Mouse (Mus musculus) c-Kit-positive CD71-positive TER-119-negative erythroid progenitor cells, embryonic 14.5 days (primary cell): ENCODE results near the gene Col5a1.

Source experiments
- DNase-seq: peaks from one replicate; pipeline ENCODE4 v3.0.0-alpha.2; 2013; ENCODE audit warnings: low read depth

The Col5a1 gene

DNA sequence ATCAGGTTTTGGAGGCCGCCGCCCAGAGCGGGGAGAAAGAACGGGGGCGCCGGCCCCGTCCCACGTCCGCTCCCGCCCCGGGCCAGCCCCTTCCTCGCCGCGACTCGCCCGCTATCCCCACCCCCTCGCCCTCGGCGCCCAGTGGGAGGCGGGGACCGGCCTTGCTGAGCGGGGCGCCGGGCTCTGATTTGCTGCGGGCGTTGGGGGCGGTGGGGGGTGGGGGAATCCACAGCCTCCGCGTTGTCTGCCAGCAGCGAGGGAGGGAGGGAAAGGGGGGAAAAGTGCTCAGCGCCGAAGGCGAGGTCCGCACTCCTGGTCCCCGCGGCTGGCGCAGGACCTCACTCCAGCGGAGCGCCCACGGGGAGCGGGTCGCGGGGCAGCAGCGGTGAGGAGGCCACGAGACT is at the start of gene Col5a1:
TSS of gene Col5a1 (plus strand) at position 278 of the 404 bp plus-strand sequence.
- DNase-seq: no peak

DNA sequence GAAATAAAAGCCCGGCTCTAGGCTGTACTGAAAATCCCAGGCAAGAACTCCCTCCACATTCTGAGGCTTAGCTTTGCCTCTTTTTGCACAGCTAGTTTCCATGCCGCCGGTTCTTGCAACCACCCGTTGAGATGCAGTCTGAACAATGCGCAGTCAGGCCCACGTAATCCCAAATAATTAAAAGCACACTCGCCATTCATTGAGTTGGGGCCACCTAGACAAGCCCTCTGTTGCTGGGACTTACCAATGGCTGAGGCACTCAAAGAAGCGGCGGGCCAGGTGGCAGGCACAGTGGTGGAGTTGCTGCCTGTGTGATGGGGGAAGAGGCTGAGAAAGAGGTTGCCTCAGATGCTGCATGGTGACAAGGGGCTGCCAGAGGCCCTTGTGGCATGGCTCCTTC is 48.1 kb upstream of the Col5a1 start:
- no peak for DNase-seq

DNA sequence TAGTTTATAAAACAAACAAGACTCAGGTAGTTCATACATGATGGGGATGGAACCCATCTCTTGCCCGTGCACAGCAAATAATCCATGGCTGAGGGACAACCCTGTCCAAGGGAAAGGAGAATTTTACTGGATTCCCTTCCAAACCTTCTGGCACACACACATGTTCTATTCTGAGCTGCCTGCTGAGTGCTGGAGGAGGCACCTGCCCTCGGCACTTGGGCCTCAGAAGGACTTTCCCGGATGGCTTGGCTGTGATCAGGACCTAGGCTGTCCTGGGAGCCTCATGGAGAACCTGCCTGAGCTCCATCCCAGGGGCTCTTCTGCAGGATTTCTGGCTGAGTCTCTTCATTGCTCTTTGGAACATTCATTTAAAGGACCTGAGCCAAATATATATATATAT is 45.3 kb upstream of the Col5a1 start:
- DNase-seq: no peak

DNA sequence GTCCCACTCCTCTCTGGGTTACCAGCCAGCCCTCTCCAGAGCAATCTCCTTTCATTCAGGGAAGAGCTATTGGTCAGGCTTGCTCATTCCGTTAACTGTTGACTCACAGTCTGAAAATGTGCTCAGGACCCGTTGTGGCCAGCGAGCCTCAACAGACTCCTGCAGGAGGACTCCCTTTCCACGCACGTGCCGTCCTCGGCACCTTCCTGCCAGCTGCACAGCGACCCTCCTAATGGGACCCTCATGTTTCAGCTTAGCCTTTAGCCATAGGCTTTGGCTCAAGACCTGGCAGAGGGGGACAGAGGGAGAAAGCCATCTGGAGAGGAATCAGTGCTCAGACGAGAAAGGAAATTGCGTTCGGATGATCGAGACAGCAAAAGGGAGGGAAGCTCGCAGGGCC is 43.3 kb upstream of the Col5a1 start:
- no peak for DNase-seq

DNA sequence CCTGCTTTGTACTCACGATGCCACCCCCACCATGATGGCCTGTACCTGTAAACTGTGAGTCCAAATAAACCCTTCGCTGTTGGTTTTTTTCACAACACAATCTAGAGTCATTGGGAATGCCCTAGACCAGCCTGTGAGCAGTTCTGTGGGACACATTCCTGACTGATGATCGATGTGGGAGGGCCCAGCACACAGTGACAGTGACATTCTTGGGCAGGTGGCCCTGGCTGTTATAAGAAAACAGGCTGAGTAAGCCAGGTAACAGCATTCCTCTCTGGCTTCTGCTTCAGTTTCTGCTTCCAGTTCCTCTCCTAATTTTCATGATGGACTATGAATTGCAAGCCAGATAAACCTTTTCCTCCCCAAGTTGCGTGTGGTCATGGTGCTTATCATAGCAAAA is 41.3 kb upstream of the Col5a1 start:
- DNase-seq: no peak

DNA sequence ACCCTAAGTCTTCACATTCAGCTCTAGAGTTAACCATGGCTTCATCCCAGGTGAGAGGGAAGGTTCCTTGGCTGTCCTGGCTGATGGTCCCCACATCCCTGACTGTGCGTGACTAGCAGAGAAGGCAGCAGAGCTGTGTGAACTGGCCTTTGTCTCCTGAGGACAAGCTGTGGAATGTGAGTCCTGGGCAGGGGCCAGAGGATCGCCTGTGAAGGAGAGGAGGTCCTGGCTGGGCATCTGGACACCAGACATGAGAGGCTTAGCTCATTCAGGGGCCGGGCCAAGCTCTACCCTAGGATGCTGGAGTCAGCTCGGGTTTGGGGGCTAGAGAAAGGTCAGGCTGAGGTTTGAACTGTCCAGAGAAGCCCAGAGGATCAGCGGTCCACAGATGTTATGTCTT is 39.2 kb upstream of the Col5a1 start:
- DNase-seq: no peak

DNA sequence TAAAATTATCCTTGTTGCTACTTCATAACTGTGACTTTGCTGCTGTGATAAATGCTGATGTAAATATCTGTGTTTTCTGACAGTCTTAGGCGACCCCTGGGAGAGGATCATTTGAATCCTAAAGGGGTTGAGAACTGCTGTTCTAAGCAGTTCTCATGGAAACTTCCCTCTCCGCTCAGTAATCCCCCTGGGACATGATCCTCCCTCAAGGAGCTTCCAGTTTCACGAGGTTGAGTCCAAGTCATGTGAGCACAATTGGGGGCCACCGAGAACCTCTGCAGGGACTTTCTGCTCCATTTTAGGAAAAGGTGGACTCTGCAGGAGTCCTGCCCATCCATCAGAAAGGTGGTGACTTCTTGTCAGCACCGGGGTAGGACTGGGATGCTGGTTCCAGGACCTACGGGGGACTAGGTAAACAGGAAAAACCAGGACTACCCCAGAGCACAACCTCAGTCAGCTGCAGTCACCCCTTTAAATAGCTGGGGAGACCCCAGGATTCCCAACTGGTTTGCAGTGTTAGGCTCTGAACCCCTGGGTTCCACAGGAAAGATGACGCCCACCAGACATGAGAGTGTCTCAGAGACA is 38.3 kb upstream of the Col5a1 start:
- DNase-seq: no peak

DNA sequence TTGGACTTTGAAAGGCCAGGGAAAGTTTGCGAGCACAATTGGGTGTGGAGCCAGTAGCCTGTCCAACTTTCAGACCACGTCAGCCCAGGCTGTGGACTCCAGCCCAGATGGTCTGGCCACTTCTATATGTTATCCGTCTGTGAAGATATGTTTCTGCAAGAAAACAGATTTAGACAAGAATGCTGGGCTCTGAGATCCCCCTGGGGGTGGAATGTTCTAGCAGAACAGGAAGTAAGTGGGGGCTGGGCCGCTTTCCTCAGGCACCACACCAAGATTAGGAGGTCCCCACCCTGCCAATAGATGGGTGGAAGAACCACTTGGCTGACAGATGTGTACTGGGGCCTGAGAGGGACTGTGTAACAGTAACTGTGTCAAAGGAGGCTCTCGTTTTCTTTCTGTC is 37.8 kb upstream of the Col5a1 start:
- no peak for DNase-seq

DNA sequence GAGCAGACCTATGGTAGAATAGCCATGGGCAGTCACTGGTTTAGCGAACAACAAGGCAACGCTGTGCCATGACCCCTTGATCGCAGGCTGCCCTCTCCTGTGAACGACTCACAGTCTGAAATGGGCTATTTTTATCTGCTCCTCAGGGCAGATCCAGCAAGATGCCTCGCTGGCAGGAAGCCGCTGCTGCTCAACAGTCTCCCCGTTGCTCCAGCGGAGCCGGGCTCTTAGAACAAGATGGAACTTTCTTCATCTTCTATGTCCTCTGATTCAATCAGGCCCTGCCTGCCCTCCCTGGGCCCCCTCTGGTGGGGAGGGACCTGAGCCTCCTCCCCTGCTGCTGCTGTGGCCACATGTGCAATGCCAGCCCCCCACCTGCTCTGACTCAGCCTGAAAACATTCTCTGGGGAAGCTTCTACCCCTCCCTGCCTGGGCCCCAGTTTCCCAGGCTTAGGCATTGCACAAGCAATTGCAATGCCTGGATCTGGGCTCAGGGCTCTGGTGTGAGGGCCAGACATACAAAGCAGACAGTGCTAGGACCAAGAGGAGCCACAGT is 27.8 kb upstream of the Col5a1 start:
- no peak for DNase-seq

DNA sequence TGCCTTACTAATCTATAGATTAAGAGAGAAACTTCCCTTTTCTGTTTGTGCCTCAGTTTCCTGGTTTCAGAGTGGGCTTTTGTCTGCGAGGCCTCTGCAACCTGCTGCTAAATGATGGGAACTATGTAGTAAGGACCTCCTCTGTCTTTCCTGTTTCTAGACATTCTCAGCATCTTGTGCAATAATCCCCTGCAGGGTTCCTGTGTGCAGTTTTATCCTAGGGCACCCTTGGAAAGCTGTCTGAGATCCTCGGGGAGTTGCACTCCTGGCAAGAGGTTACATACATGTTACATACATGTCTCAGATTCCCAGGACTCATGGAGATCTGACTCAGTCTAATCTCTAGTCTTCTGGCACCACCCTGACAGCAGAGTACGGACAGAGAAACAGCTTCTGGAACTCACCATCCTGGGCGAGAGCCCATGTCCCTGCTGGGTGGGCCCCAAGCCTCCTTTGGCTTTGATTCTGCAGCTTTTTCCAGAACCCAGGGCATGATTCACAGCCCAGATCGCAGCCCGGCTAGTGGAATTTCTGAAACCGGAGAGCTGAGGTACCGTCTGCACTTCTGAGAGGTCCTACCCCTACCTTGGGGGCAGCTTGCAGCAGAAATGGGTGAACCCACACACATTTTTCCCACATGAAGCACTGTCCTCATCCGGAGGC is 24.5 kb upstream of the Col5a1 start:
- no peak for DNase-seq

DNA sequence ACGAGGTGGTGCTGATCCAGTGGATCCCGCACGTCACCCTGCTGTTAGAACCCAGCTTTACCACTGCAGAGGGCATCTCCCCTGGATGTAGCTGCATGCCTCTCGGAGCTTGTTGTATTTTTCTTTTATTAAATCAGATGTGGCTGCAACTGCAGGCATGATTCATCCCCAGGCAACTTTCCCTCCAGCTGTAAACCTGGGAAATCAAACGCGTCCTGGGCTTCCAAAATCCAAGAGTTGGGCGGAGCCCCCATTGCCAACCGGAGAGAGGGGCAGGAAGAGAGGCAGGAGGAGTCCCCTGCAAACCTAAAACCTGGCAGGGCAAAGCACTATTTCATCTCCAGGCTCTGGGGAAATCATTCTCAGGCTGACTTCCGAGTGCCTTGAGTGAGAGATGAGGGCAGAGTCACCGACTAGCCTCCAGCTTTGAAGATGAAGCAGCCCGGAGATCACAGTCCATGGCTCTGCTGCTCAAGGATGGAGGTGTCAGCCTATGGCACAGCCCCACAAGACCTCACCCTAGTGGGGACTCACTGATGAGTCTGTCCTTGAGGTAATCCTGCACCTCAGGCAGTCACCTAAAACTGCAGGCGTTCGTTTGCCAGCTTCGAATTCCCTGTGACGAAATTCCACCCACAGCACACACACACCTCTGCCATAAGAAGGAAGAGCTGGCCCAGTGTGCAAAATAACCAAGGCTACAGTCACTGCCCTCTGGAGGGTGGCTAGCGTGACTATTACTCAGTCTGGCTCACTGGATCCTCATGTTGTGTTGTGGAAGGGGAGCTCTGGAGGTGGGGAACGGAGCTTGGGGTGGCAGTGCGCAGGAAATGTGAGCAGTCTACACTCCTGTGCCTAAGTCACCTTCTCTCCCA is 21.5 kb upstream of the Col5a1 start:
- DNase-seq: no peak

DNA sequence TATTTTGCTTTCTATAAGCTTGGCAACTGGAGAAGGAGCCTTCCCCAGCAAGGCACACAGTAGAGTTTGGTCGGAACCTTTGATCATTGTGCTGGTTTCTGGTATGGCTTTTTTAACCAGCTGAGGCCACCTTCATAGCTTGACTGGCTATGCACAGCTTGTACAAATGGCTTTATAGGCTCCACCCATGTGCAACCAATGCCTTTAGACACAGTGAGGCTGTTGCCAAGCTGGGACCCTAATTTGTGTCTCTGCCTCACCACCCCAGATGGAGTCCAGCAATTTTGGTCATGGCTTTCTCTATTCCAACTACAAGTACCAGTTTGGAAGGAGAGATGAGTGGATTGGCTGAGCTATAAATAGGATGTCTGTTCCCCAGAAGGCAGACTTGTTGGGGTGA is 15.6 kb upstream of the Col5a1 start:
- no peak for DNase-seq

DNA sequence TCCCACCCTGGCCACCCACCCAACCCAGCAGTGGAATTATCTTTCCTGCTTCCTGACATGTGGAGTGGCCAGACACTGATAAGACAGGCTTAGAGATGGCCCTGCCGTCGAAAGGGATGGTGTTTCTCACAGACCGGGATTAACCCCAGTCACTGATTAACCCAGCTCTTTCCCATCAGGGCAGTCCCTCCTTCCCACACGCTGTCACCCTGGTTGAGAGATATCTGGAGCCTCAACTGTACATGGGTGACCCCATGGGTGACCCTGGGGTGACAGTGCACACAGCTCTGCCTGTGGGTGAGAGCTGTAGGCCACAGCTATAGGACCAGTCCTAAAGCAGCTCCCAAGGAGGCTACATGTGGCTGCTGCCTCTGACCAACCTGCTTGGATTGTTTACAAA is 15.2 kb upstream of the Col5a1 start:
- DNase-seq: no peak

DNA sequence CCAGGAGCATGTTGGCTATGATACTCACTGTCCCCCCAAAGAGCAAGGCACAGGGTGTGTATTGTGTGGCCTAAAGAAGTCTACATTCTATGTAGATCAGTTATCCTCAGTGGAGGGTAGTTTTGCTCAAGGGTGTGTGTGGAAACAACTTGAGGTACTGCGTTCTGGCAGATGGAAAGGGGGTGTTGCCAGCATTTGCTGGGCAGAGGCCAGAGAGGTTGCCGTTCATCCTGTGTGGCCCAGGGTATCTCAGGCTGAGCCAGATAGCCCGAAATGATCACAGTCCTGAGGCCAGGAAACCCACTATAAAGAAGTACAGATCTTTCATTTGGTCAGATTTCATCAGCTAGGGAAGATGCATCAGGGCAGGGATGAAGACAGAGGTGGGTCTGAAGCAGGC is 13.9 kb upstream of the Col5a1 start:
- no peak for DNase-seq

DNA sequence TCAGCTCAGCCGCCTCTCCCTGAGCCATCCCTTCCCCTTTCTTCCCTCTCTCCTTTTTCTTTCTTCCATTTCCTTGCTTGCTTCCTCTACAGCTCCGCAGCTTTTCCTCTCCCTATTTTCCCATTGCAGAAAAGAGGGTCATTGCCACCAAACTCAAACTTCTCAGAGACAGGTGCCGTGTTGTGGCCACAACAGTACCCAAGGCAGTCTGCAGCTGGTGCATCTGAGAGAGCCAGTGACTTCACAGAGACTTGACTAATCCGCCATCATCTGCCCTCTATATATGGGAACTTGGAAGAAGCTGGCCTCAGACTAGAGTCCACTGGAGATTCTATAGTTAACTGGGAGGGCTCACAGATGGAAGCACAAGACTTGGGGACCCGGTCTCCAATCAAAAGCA is 13.2 kb upstream of the Col5a1 start:
- DNase-seq: no peak

DNA sequence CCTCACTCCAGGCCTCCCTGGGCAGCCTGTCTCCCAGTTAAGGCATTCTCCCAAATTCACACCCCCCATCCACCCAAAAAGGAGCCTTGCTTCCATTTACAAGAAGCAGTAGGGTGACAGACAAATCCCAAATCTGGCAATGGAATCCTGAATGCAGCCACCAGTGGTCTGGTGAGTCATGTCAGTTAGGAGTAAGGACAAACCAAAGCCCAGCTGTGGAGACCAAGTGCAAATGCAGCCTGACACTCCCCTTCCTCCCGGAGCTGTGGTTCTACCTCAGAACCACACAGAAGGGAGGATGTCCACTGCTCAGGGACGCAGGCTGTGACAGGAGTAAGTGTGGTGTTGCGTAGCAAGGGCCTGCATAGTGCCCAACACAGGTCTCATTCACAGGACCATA is 11.6 kb upstream of the Col5a1 start:
- DNase-seq: no peak

DNA sequence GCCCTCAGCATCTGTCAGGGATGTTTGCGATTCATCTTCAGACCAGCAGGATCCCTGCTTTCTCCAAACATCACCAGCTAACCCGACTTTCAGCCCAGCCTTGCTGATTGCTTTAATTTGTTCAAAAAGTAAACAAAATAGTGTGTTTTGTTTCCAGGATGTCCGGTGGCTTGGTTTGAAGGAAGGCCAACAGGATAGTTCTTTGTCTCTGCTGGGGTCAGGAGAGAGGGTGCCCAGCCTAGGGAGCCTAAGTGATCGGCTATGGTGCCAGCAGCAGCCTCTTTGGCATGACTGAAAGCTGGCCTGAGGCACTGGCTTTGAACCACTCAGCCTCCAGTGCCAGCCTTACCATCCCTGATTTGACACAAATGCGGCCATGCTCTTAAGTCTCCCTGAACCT is 11.0 kb upstream of the Col5a1 start:
- DNase-seq: no peak

DNA sequence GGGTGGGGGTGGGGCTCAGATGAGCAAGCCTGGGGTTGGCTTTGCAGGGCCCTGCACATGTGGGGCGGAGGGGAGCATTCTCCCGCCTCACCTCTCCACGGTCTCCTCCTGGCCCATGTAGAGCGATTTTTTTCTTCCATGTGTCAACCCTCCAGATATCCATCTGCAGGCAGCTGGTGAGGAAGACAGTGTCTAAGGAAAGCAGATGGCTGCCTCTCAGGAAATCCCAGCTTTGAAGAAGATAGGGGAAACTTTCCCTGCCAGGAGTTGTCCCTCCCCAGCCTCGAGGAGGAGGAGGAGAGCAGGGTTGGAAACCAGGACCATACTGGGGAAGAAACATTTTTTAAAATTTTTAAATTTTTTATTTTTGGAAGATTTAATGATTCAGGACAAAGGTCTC is 10.4 kb upstream of the Col5a1 start:
- no peak for DNase-seq

DNA sequence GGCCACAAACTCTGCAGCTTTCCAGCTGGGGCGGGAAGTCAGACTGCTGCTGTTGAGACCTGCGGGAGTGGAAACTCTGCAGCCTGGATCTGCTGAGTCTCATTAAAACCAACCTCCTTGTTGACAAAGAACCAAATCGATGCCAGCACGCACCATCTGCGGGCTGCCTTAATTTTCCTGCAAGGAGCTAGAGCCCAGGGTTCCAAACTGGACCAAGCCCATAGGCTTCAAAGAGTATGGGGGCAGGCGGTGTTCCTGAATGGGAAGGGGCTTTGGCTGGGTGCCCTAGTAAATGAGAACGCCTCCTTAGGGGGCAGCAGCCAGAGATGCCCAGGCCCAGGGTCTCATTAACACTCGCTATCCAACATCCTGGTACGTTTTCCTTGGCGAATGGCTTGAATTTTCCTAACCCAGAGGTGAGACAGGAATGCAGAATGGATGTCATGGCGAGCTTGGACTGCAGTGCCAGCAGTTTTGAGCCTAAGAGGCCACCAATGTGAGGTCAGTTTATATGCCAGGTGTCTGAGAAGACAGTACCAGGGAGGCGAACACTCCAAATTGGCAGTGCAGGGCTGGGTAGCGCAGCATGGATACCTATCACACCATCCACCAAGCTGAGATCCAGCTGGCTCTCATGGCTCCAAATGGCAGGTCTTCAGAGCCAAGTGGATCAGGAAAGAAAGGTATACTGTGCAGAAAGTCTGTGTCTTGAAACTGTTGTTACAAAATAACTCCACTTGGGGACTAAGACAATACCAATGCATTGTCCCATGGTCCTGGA is 9.3 kb upstream of the Col5a1 start:
- no peak for DNase-seq

DNA sequence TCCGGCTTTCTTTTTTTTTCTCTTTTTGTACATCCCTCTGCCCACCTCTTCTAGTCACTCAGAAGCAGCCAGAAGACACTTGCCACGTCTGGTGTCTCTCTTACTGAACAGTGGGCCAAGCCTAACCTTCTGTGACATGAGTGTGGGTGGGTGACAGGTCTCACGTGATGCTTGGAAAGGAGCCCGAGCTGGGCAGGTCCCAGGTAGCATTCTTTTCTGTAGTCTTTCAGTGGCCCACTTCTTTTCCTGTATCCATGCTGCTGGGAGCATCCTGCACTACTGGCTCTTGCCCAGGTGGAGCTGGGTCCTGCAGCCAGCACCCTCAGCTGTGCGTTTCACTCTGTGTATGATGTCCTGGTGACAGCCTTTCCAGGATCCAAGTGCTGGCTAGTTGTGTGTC is 8.2 kb upstream of the Col5a1 start:
- DNase-seq: no peak

DNA sequence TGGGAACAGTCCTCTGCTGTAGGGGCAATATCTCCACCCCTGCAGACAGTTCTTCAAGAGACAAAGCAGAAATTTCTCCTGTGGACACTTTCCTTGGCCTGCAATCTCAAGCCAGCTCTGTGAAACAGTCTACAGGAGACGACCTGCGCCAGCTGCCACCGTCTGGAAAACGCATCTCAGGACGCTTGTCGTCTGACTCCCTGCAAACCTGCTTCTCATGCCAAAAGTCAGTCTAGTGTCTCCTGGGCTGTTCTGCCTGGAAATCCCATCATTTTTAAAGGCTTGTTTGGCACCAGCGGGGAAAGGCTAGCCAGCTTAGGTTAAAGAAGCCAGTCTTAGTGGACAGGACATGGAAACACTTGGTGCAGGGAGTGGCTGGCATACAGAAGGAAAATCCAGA is 2.9 kb upstream of the Col5a1 start:
- DNase-seq: no peak

DNA sequence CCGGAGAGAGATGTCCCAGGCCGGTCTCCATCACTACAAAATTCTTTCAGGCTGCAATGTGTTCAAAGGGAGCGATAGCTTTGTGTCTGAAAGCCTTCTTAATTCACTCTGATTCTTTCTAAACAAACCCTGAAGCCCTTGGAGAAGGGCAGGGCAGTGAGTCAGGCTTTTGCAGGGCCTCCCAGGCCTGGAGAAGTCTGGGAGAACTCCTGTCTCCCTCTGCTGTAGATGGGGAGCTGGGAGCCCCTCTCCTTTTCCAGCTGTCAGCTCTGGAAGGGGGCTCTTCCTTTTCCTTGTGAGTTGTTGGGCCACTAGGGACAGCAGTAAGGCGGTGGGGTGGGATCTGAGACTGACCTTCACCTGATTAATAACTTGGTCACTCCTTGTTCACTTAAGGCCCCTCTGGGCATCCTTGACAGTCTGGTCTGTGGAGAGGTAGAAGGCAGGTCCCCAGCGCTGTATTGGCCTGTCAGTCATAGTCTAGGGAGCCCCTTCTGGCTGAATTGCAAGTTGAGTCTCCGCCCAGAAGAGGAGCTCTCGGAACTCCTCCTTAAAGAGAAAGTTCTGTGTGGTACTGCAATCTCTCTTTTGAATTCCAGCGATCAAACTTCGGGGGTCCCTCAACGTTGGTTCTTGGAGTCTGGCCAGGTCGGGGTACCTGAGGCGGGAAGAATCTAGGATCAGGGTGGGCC is 623 bp upstream of the Col5a1 start:
- no peak for DNase-seq
